Mouse (Mus musculus) thymus, postnatal 25 days (tissue): ENCODE results near the gene Myh6.
A peak's percentile ranks its signal among the peaks of the same experiment; 100 is the strongest.
"Not testable (repeated sequence)": the region's sequence is repeated elsewhere in the genome, so short reads cannot be mapped to it uniquely, and the experiment has no call there.

Source experiments
- DNase-seq: peaks from one replicate; pipeline ENCODE4 v3.0.0; 2022

Myh6 gene

DNA sequence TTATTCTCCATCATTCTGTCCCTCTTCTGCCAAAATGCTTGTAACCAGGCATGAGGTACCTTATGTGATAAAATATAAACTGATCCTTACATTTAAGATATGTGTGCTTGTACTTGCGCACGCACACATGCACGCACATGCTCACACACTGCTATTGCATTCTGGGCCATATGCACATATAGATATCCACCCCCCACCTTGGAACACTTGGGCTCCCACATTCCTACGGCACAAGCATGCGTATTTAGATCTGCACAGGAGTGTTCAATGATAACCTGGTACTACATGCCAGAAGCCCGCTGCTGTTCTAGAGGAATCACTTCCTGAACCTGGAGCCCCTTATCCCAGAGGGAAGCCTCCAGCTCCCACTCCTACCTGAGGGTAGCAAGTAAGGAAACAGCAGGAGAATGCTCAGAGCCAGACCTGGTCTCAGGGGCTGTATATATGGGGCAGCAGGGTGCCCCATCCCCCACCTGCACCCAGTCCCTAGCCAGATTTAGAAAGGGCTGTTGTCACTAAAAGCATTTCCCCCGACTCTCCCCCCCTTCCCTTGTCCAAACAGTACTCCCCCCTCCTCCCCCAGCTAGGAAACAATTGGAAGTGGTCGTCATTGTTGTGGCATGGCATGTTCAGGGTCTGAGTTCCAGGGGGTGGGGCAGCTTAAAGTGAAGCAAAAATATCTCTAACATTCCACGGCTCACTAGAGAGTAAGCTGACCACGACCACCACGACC lies 27.6 kb upstream of the Myh6 start, which contains the start of gene Myh7:
Myh7 (minus strand) TSS at position 491 of the 733 bp plus-strand sequence.
- DNase-seq: no peak

GRCm38 (mm10) chr14:54993636-54994035 lies 26.9 kb upstream of the Myh6 start:
- DNase-seq: no peak

GRCm38 (mm10) chr14:54992196-54992595 lies 25.5 kb upstream of the Myh6 start:
- DNase-seq: no peak

GRCm38 (mm10) chr14:54989886-54990441 lies 23.2 kb upstream of the Myh6 start:
- no peak for DNase-seq

- DNase-seq: no peak
Measured at GRCm38 (mm10) chr14:54988882-54989281, 22.2 kb upstream of the Myh6 start.

- not testable (repeated sequence) for DNase-seq
Measured at GRCm38 (mm10) chr14:54988350-54988874, 21.7 kb upstream of the Myh6 start.

GRCm38 (mm10) chr14:54981934-54982333 lies 15.2 kb upstream of the Myh6 start:
- no peak for DNase-seq

DNA sequence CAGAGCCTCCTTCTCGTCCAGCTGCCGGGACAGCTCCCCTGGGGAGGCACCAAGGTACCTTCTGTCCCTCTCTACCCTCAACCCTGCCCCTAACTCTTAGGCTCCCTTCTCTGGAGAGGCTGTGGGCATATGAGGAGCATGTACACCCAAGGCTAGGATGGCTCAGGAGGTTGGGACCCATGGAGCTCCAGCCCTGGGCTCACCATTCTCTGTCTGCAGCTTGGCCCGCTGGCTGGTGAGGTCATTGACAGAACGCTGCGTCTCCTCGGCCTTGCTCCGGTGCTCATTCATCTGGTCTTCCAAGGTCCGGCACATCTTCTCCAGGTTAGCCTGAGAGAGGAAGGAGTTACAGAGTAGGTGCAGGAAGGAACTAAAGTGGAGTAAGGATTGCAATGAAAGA lies 11.9 kb upstream of the Myh6 start:
- DNase-seq: no peak

DNA sequence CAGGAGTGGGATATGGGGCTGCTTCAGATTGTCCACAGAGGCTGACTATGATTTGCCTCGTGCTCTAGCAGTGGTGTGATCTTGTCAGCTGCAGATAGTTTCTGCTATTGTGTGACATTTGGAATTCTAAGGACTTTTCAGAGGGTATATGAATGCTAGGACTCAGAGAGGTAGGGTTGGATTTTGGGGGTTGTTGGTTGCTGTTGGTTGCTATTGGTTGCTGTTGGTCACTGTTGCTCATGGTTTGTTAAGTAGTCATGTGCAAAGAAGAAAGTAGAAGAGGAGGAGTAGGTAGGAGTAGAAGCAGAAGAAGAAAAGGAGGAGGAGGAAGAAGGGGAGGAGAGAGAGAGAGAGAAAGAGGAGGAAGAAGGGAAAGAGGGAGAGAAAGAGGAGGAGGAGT lies 9.9 kb upstream of the Myh6 start, which contains the start of gene Gm17428:
Gm17428 (plus strand) TSS at position 301 of the 400 bp plus-strand sequence.
- DNase-seq: no peak

- DNase-seq: no peak
Measured at GRCm38 (mm10) chr14:54974068-54974791, 7.5 kb upstream of the Myh6 start.

DNA sequence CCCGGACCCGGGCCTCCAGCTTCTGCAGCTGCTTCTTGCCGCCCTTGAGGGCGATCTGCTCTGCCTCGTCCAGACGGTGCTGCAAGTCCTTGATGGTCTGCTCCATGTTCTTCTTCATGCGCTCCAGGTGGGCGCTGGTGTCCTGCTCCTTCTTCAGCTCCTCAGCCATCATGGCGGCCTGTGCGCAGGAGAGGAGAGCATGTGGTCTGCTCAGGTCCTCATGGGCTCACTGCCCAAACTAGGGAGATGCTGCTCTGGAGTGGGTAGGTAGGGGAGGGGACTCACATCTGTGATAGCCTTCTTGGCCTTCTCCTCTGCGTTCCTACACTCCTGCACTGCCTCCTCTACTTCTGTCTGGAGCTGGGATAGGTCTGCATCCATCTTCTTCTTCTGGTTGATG lies 6.1 kb upstream of the Myh6 start:
- not testable (repeated sequence) for DNase-seq

DNA sequence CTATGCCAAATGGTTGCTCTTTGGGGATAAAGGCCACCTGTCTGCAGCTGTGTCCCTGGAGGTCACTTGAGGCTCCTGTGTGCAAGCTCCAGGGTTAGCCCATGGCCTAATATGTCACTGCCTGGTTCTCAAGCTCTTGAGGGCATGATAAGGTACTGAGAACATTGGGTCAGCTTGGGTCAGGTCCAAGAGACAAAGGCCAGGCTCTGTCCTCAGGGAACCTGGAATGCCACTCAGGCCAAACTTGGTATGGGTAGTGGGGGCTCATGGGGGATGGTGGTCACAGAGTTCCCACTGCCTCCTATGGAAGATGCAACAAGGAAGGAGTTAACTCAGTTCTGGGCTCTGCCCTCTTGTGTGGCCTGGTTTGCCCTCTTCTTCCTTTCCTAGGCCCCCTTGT lies 1.6 kb upstream of the Myh6 start:
- DNase-seq: no peak

DNA sequence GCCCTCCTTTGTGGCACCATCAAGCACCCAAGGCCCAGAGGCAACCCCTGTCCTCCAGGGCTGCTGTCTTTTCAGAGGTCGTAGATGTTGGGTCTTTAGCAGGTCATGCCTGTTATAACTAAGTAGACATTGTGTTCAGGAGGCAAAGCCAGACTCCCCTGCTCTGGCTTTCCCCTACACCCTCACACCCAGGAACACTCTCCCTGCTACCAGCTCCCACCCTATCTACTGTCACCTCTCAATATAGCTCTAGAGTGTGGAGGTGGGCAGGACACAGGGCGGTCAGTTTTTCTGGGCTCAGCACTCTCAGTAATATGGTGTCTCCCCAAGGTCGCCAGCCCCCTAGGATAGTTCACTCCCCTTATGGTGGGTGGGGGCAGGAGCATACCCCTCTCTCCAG lies 1.1 kb upstream of the Myh6 start:
- no peak for DNase-seq

GRCm38 (mm10) chr14:54965631-54966030 lies 1.1 kb downstream of the Myh6 start:
- DNase-seq: no peak

DNA sequence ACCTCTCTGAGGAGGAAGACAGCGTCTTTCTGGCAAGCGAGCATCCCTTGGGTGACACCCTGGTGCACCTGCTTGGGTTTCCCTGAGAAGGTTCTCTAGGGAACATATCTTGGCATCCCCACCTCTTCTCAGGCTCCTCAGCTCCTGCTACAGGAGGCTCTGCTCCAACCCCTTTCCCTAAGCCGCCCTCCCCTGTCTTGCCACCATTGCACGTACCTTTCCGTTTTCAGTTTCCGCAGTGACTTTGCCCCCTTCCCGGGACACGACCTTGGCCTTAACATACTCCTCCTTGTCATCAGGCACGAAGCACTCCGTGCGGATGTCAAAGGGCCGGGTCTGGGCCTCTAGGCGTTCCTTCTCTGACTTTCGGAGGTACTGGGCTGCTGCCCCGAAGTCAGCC lies 1.7 kb downstream of the Myh6 start:
- DNase-seq: no peak

GRCm38 (mm10) chr14:54963727-54964126 lies 3.0 kb downstream of the Myh6 start:
- no peak for DNase-seq

- no peak for DNase-seq
Measured at GRCm38 (mm10) chr14:54962714-54963113, 4.0 kb downstream of the Myh6 start.

- DNase-seq: no peak
Measured at GRCm38 (mm10) chr14:54961487-54961886, 5.2 kb downstream of the Myh6 start.

GRCm38 (mm10) chr14:54960769-54961168 lies 6.0 kb downstream of the Myh6 start:
- DNase-seq: peak; percentile 22

GRCm38 (mm10) chr14:54959853-54960613 lies 6.7 kb downstream of the Myh6 start:
- not testable (repeated sequence) for DNase-seq

DNA sequence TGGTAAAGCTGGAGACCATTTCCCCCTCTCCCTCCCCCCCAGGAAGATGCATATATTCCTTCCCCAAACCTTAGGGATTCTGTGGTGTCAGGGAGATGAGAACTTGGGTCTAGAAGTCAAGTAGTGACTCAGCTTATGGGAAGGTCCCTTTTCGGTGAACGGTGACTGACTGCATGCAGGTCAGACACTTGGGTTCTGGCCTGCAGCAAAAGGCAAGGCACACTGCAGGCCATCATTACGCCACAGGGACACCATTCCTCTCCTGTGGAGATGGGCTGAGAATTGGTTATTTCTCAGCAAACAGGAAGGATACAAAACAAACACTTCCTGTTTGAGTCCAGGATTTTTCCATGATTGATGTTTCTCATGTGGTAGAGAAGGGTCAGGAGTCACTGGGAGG lies 7.5 kb downstream of the Myh6 start:
- DNase-seq: no peak

DNA sequence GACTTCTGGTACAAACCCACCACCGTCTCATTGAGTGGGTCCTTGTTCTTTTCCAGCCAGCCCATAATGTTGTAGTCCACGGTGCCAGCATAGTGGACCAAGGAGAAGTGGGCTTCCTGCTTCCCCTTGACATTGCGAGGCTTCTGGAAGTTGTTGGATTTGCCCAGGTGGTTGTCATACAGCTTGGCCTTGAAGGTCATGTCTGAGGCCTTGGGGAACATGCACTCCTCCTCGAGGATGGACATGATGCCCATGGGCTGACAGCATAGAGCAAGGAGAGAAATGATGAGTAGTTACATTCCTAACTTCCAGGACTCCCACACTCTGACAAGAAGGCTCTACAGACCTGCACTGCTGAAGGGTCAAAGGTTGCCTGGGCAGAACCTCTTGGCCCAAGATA lies 8.2 kb downstream of the Myh6 start:
- DNase-seq: no peak

DNA sequence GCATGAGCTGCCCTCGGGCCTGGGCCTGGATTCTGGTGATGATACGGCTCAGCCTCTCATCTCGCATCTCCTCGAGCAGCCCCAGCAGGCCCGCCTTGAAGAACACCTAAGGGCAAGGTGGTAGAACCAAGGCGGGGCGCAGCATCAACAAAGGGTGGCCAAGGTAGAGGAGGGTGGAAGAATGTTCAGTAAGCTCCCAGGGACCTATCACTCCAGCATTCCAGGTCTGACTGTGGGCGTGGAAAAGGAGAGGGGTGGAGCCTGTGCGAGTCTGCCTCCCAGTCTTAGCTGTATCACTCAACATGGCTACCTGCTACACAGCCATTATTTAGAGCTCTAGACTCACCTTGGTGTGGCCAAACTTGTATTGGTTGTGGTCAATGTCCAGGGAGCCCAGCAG lies 10.2 kb downstream of the Myh6 start:
- DNase-seq: no peak
